14 mouse cellular contexts compared by ENCODE assay signal in the genomic region with DNA sequence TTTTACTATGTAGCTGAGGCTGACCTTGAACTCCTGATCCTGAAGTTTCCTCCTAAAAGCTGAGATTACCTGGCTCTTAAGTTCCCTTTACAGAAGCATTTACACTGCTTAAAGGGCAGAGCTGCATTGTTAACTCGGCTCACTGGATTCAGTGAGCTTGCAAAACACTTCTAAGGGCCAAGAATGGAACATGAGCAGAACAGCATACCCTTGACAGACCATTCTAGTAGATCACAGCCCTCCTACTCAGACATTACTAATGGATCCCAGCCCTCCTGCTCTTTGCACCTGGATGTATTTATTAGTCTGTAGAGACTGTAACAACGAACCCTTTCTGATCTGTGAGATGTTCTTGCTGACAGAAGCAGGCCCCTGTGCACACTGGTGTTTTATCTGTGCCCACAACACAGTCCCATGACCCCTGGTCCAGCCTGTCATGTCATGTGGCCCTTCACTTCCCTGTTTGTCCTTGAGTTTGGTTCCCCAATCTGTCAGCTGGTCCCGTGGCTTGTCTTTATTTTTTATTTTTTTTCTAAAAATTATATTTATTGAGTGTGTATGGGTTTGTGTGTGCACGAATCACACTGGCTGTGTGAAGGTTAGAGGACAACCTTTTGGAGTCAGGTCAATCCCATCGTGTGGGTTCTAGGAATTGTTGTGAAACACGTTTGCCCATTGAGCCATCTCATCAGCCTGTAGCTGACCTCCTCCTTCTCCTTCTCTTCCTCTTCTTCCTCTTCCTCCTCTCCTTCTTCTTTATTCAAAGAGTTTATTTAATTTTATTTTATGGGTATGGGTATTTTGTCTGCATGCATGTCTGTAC. TPM values are rescaled to one million over a fixed set of nuclear protein-coding genes. Genes with fewer than 3 reads are reported as not detected.
DNase-seq lines count a peak whose midpoint lies in the region; ATAC-seq and TF ChIP-seq lines count a peak whose summit lies in the region.
"Had no signal": no experiment of that assay in that cellular context is flagged by ENCODE, and none has a peak within 500 bp of the region (broad histone marks: within the 10 kb centered on the region; RNA-seq: fewer than 3 reads in every experiment).

No protein-coding gene starts in this region.

- H3K36me3 ChIP-seq in E14TG2a.4 (ENCODE audit: insufficient read depth, low read length) = peaks cover 87% of the 10 kb centered on the region
- peaks cover 23% of the 10 kb centered on the region for H3K36me3 ChIP-seq in liver, postnatal 0 days (replicated peaks; ENCODE audit: insufficient read depth, low read length)

- H3K4me3 ChIP-seq in E14TG2a.4 (replicated peaks; ENCODE audit: low read length) = 0 out of 2 replicates have a peak overlapping the region, but pooled peaks have one; percentile 27
- no peak overlapping the region for H3K4me3 ChIP-seq in liver, postnatal 0 days (ENCODE audit: low read depth, low read length)
- H3K4me3 ChIP-seq: forebrain, embryonic 12.5 days had no signal

- TF ChIP-seq CTCF in E14TG2a.4 (conservative IDR thresholded peaks at IDR 0.05; ENCODE audit: low read length) = no peak
- TF ChIP-seq CTCF in liver, postnatal 0 days (IDR thresholded peaks at IDR 0.05; ENCODE audit: low read depth) = no peak

- no peak overlapping the region for H3K9ac ChIP-seq in liver, postnatal 0 days (replicated peaks)
- H3K9ac ChIP-seq: forebrain, embryonic 12.5 days had no signal

- H3K27me3 ChIP-seq in E14TG2a.4 (ENCODE audit: insufficient read depth, low read length) = no peaks in the 10 kb centered on the region
- H3K27me3 ChIP-seq in liver, postnatal 0 days (ENCODE audit: insufficient read depth, low read length) = no peaks in the 10 kb centered on the region
- H3K27me3 ChIP-seq: CH12.LX; forebrain, embryonic 12.5 days had no signal

- DNase-seq in kidney, adult 18-20 months = peak; percentile 9
- DNase-seq in kidney, postnatal 4 days = no peak
- peak; percentile 51 for DNase-seq in R1 (ENCODE audit: low read depth, low spot score)
- peak; percentile 45 for DNase-seq in liver, postnatal 0 days
- DNase-seq in urinary bladder, postnatal 14 days (ENCODE audit: low spot score) = no peak
- DNase-seq in spleen, postnatal 14 days (ENCODE audit: low spot score in 2 of 2) = no peak
- DNase-seq: gastrocnemius, postnatal 14 days; heart, postnatal 36 days; kidney, adult 9 months; right cerebral cortex, postnatal 4 days had no signal

- no peak overlapping the region for H3K4me2 ChIP-seq in liver, postnatal 0 days (ENCODE audit: low read depth, low read length)
- H3K4me2 ChIP-seq: forebrain, embryonic 12.5 days had no signal

- H3K4me1 ChIP-seq in E14TG2a.4 (replicated peaks; ENCODE audit: low read depth, low read length) = peaks cover 99% of the 10 kb centered on the region
- peaks cover 40% of the 10 kb centered on the region for H3K4me1 ChIP-seq in liver, postnatal 0 days (ENCODE audit: insufficient read depth)

- peak overlapping the region; percentile 98 for H3K27ac ChIP-seq in liver, postnatal 0 days (ENCODE audit: low read depth)
- H3K27ac ChIP-seq: forebrain, embryonic 12.5 days had no signal

- WGBS in liver, postnatal 0 days (ENCODE audit: insufficient replicate concordance) = 32% methylated on average over 6 of the region's 6 CpGs

- no peak; the same call in 1 of the 2 replicates for TF ChIP-seq EP300 in liver, postnatal 0 days (IDR thresholded peaks at IDR 0.05; ENCODE audit: low read depth)

- H3K9me3 ChIP-seq in E14TG2a.4 (ENCODE audit: low read length) = no peaks in the 10 kb centered on the region
- H3K9me3 ChIP-seq in liver, postnatal 0 days (ENCODE audit: low read length) = no peaks in the 10 kb centered on the region
- H3K9me3 ChIP-seq: forebrain, embryonic 12.5 days had no signal

- ATAC-seq in liver, postnatal 0 days = peak; percentile 37
- ATAC-seq: activated CD4-positive, CD25-positive, alpha-beta regulatory T cell, adult 4 months had no signal

RNA-seq across cellular contexts. Expression of gene Slc6a6, which starts 32.3 kb away (rescaled TPM):
- polyA plus RNA-seq in liver, postnatal 0 days (2015; fragmentation: Nextera tagmentation; extraction: Ambion mirVana) = 31.1 and 34.4 TPM in 2 replicates

Comparison
In these comparisons a context has a peak if more than half of its experiments do, and no peak if none do; other contexts are left out.
1. DNase-seq: peak in kidney, adult 18-20 months (single experiment), R1 (single experiment) and liver, postnatal 0 days (single experiment); none in kidney, postnatal 4 days (0 of 2), urinary bladder, postnatal 14 days (single experiment) and spleen, postnatal 14 days (0 of 2).